In genomic region chr5:128537218-128537617, GRCm38 (mm10) we compare ENCODE assay signal across 10 mouse cellular contexts.
A peak's percentile ranks its signal among the peaks of the same experiment; 100 is the strongest.
DNase-seq lines count a peak whose midpoint lies in the region; ATAC-seq and TF ChIP-seq lines count a peak whose summit lies in the region.
"Had no signal": no experiment of that assay in that cellular context is flagged by ENCODE, and none has a peak within 500 bp of the region (broad histone marks: within the 10 kb centered on the region; RNA-seq: fewer than 3 reads in every experiment).

No protein-coding gene starts in this region.

- no peaks in the 10 kb centered on the region for H3K27me3 ChIP-seq in lung, embryonic 14.5 days (ENCODE audit: insufficient read depth, low read length)
- H3K27me3 ChIP-seq in forebrain, embryonic 10.5 days (ENCODE audit: poor library complexity, severe bottlenecking), result peaks cover 58% of the 10 kb centered on the region
- H3K27me3 ChIP-seq in limb, embryonic 11.5 days (ENCODE audit: control insufficient read depth, insufficient read depth, low read length), result no peaks in the 10 kb centered on the region

- TF ChIP-seq CTCF in lung, embryonic 14.5 days (IDR thresholded peaks at IDR 0.05; ENCODE audit: low read depth), result no peak

- no peak overlapping the region for H3K4me3 ChIP-seq in lung, embryonic 14.5 days (ENCODE audit: low read depth, low read length)
- H3K4me3 ChIP-seq in forebrain, embryonic 10.5 days, result peak overlapping the region; percentile 21; the same call in 1 of the 2 replicates
- peak overlapping the region; percentile 16 for H3K4me3 ChIP-seq in limb, embryonic 11.5 days (ENCODE audit: low read depth, low read length)
- H3K4me3 ChIP-seq: erythroblast, embryonic 14.5 days had no signal

- no peak overlapping the region for H3K9ac ChIP-seq in lung, embryonic 14.5 days
- no peak overlapping the region for H3K9ac ChIP-seq in limb, embryonic 11.5 days (ENCODE audit: low read length)

- no peak overlapping the region for H3K27ac ChIP-seq in lung, embryonic 14.5 days (ENCODE audit: low read depth)
- peak overlapping the region; percentile 12; the same call in 1 of the 2 replicates for H3K27ac ChIP-seq in forebrain, embryonic 10.5 days
- H3K27ac ChIP-seq in limb, embryonic 11.5 days (replicated peaks; ENCODE audit: low read depth, low read length), result no peak overlapping the region

- peak overlapping the region; percentile 40; the same call in 1 of the 2 replicates for H3K4me2 ChIP-seq in lung, embryonic 14.5 days
- H3K4me2 ChIP-seq in limb, embryonic 11.5 days (ENCODE audit: low read depth, severe bottlenecking), result peak overlapping the region; percentile 43

- DNase-seq in lung, embryonic 14.5 days, result peak; percentile 27
- DNase-seq in lung, postnatal 14 days, result no peak
- no peak for DNase-seq in forebrain, embryonic 10.5 days (ENCODE audit: extremely low spot score, low spot score)
- DNase-seq in limb, embryonic 11.5 days (ENCODE audit: low spot score), result peak; percentile 41
- DNase-seq in retina, embryonic 14.5 days (ENCODE audit: low spot score), result peak; percentile 37
- no peak for DNase-seq in T-cell, adult 2 months (ENCODE audit: low spot score)
- DNase-seq in ovary, adult 18-20 months (ENCODE audit: low spot score), result no peak

- H3K36me3 ChIP-seq in lung, embryonic 14.5 days (ENCODE audit: insufficient read depth), result no peaks in the 10 kb centered on the region
- H3K36me3 ChIP-seq in forebrain, embryonic 10.5 days (replicated peaks), result no peaks in the 10 kb centered on the region
- no peaks in the 10 kb centered on the region for H3K36me3 ChIP-seq in limb, embryonic 11.5 days (ENCODE audit: control insufficient read depth, insufficient read depth, low read length)
- H3K36me3 ChIP-seq: G1E had no signal

- 55% methylated on average over 12 of the region's 12 CpGs for WGBS in lung, embryonic 14.5 days
- WGBS in forebrain, embryonic 10.5 days, result 58% methylated on average over 12 of the region's 12 CpGs
- WGBS in limb, embryonic 11.5 days, result 60% methylated on average over 12 of the region's 12 CpGs

- peak; percentile 48; the same call in 1 of the 2 replicates for ATAC-seq in lung, embryonic 14.5 days (ENCODE audit: insufficient read depth)
- ATAC-seq in limb, embryonic 11.5 days (ENCODE audit: insufficient number of reproducible peaks, low FRiP score, low TSS enrichment, low read depth), result peak; percentile 68
- no peak for ATAC-seq in activated CD4-positive, CD25-positive, alpha-beta regulatory T cell, adult 4 months

- H3K9me3 ChIP-seq in lung, embryonic 14.5 days (ENCODE audit: low read depth, low read length), result no peaks in the 10 kb centered on the region
- H3K9me3 ChIP-seq in forebrain, embryonic 10.5 days, result no peaks in the 10 kb centered on the region
- no peaks in the 10 kb centered on the region for H3K9me3 ChIP-seq in limb, embryonic 11.5 days (ENCODE audit: control insufficient read depth, low read length)

- no peaks in the 10 kb centered on the region for H3K4me1 ChIP-seq in lung, embryonic 14.5 days (ENCODE audit: insufficient read depth)
- H3K4me1 ChIP-seq in forebrain, embryonic 10.5 days, result peaks cover 38% of the 10 kb centered on the region
- H3K4me1 ChIP-seq in limb, embryonic 11.5 days (ENCODE audit: control insufficient read depth, insufficient read depth, low read length), result peaks cover 10% of the 10 kb centered on the region

Comparison
In these comparisons a context has a peak if more than half of its experiments do, and no peak if none do; other contexts are left out.
1. DNase-seq: peak in lung, embryonic 14.5 days (single experiment), limb, embryonic 11.5 days (single experiment) and retina, embryonic 14.5 days (single experiment); none in lung, postnatal 14 days (single experiment), forebrain, embryonic 10.5 days (single experiment), T-cell, adult 2 months (single experiment) and ovary, adult 18-20 months (single experiment).